Mouse (Mus musculus) megakaryocyte, embryonic 14.5 days (primary cell): ENCODE data around the gene Ociad1.

Experiments used
- FLI1 ChIP-seq: IDR thresholded peaks from 2 replicates; pipeline ENCODE4 v1.6.1; 2012; ENCODE audit warnings: low read length, inconsistent platforms, mixed read lengths
- GATA1 ChIP-seq: IDR thresholded peaks from 3 replicates; pipeline ENCODE4 v1.6.1; 2012; ENCODE audit warnings: mixed read lengths, low read length, inconsistent platforms, borderline replicate concordance

GRCm38 (mm10) chr5:73345254-73345653 is 52.7 kb downstream of the Ociad1 start:
- TF ChIP-seq GATA1 = no peak
- no peak for TF ChIP-seq FLI1
